Mouse (Mus musculus): Measurements from ENCODE around the gene Sh3d21. TPM values are rescaled to one million over a fixed set of nuclear protein-coding genes. Genes with fewer than 3 reads are reported as not detected.
"Not testable (repeated sequence)": the region's sequence is repeated elsewhere in the genome, so short reads cannot be mapped to it uniquely, and the experiment has no call there.

Gene Sh3d21
- polyA plus RNA-seq, 1 experiment from 2014 or later: 1.1 TPM

GRCm38 (mm10) chr4:126181170-126181957 lies 18.1 kb upstream of the Sh3d21 start:
- peak; percentile 74 for DNase-seq (ENCODE audit: low spot score)

GRCm38 (mm10) chr4:126175980-126176379 lies 12.7 kb upstream of the Sh3d21 start:
- 95% methylated on average over 7 of the region's 7 CpGs for WGBS
- DNase-seq (ENCODE audit: low spot score); H3K4me2 ChIP-seq (ENCODE audit: low read length); H3K4me1 ChIP-seq (ENCODE audit: control insufficient read depth, insufficient read depth, low read length); H3K9me3 ChIP-seq (replicated peaks; ENCODE audit: control insufficient read depth, low read length); H3K27me3 ChIP-seq (replicated peaks; ENCODE audit: control insufficient read depth, insufficient read depth, low read length); H3K9ac ChIP-seq (ENCODE audit: low read length); ATAC-seq; H3K27ac ChIP-seq (ENCODE audit: low read depth, low read length); H3K4me3 ChIP-seq (ENCODE audit: low read depth, low read length): not testable (repeated sequence)
- peaks cover 92% of the 10 kb centered on the region for H3K36me3 ChIP-seq (ENCODE audit: control insufficient read depth, insufficient read depth, low read length)

More at GRCm38 (mm10) chr4:126181170-126181957, 18.1 kb upstream of the Sh3d21 start:
- no peak overlapping the region for H3K9ac ChIP-seq (ENCODE audit: low read length)
- H3K36me3 ChIP-seq (ENCODE audit: control insufficient read depth, insufficient read depth, low read length): peaks cover 67% of the 10 kb centered on the region
- H3K4me3 ChIP-seq (ENCODE audit: low read depth, low read length): no peak overlapping the region
- H3K4me2 ChIP-seq (ENCODE audit: low read length): no peak overlapping the region
- WGBS: 62% methylated on average over 7 of the region's 7 CpGs
- ATAC-seq: no peak
- no peaks in the 10 kb centered on the region for H3K9me3 ChIP-seq (replicated peaks; ENCODE audit: control insufficient read depth, low read length)
- H3K4me1 ChIP-seq (ENCODE audit: control insufficient read depth, insufficient read depth, low read length): no peaks in the 10 kb centered on the region
- H3K27me3 ChIP-seq (replicated peaks; ENCODE audit: control insufficient read depth, insufficient read depth, low read length): no peaks in the 10 kb centered on the region
- H3K27ac ChIP-seq (ENCODE audit: low read depth, low read length): no peak overlapping the region

GRCm38 (mm10) chr4:126173800-126174199 lies 10.5 kb upstream of the Sh3d21 start:
- no peak for DNase-seq (ENCODE audit: low spot score)
- Histone ChIP-seq H3K9ac (ENCODE audit: low read length) (no peak overlapping the region), H3K36me3 (ENCODE audit: control insufficient read depth, insufficient read depth, low read length) (peaks cover 92% of the 10 kb centered on the region), H3K4me1 (ENCODE audit: control insufficient read depth, insufficient read depth, low read length) (no peaks in the 10 kb centered on the region), H3K27me3 (replicated peaks; ENCODE audit: control insufficient read depth, insufficient read depth, low read length) (no peaks in the 10 kb centered on the region), H3K27ac (ENCODE audit: low read depth, low read length) (no peak overlapping the region), H3K4me3 (ENCODE audit: low read depth, low read length) (no peak overlapping the region), H3K9me3 (replicated peaks; ENCODE audit: control insufficient read depth, low read length) (no peaks in the 10 kb centered on the region), H3K4me2 (ENCODE audit: low read length) (no peak overlapping the region)
- WGBS: 91% methylated on average over 5 of the region's 5 CpGs
- ATAC-seq: no peak

GRCm38 (mm10) chr4:126170737-126171136 lies 7.4 kb upstream of the Sh3d21 start:
- not testable (repeated sequence) for DNase-seq (ENCODE audit: low spot score); H3K27ac ChIP-seq (ENCODE audit: low read depth, low read length); H3K4me2 ChIP-seq (ENCODE audit: low read length); H3K27me3 ChIP-seq (replicated peaks; ENCODE audit: control insufficient read depth, insufficient read depth, low read length); ATAC-seq; H3K4me3 ChIP-seq (ENCODE audit: low read depth, low read length); H3K9ac ChIP-seq (ENCODE audit: low read length); H3K9me3 ChIP-seq (replicated peaks; ENCODE audit: control insufficient read depth, low read length); H3K4me1 ChIP-seq (ENCODE audit: control insufficient read depth, insufficient read depth, low read length)
- H3K36me3 ChIP-seq (ENCODE audit: control insufficient read depth, insufficient read depth, low read length): peaks cover 94% of the 10 kb centered on the region
- 98% methylated on average over 5 of the region's 5 CpGs for WGBS

GRCm38 (mm10) chr4:126168851-126169250 lies 5.6 kb upstream of the Sh3d21 start:
- WGBS: 94% methylated on average over 6 of the region's 6 CpGs
- ATAC-seq (no peak), DNase-seq (ENCODE audit: low spot score) (no peak)
- Histone ChIP-seq H3K4me1 (ENCODE audit: control insufficient read depth, insufficient read depth, low read length) (no peaks in the 10 kb centered on the region), H3K9me3 (replicated peaks; ENCODE audit: control insufficient read depth, low read length) (no peaks in the 10 kb centered on the region), H3K27ac (ENCODE audit: low read depth, low read length) (no peak overlapping the region), H3K9ac (ENCODE audit: low read length) (no peak overlapping the region), H3K27me3 (replicated peaks; ENCODE audit: control insufficient read depth, insufficient read depth, low read length) (no peaks in the 10 kb centered on the region), H3K36me3 (ENCODE audit: control insufficient read depth, insufficient read depth, low read length) (peaks cover 80% of the 10 kb centered on the region), H3K4me2 (ENCODE audit: low read length) (no peak overlapping the region), H3K4me3 (ENCODE audit: low read depth, low read length) (no peak overlapping the region)

GRCm38 (mm10) chr4:126166084-126166483 lies 2.8 kb upstream of the Sh3d21 start:
- H3K4me3 ChIP-seq (ENCODE audit: low read depth, low read length): no peak overlapping the region
- no peaks in the 10 kb centered on the region for H3K9me3 ChIP-seq (replicated peaks; ENCODE audit: control insufficient read depth, low read length)
- H3K36me3 ChIP-seq (ENCODE audit: control insufficient read depth, insufficient read depth, low read length): peaks cover 54% of the 10 kb centered on the region
- peaks cover 6% of the 10 kb centered on the region for H3K4me1 ChIP-seq (ENCODE audit: control insufficient read depth, insufficient read depth, low read length)
- H3K27me3 ChIP-seq (replicated peaks; ENCODE audit: control insufficient read depth, insufficient read depth, low read length): no peaks in the 10 kb centered on the region
- no peak for DNase-seq (ENCODE audit: low spot score)
- WGBS: 71% methylated on average over 3 of the region's 3 CpGs
- no peak overlapping the region for H3K4me2 ChIP-seq (ENCODE audit: low read length)
- no peak overlapping the region for H3K9ac ChIP-seq (ENCODE audit: low read length)
- no peak for ATAC-seq
- no peak overlapping the region for H3K27ac ChIP-seq (ENCODE audit: low read depth, low read length)

- DNase-seq (ENCODE audit: low spot score); H3K9me3 ChIP-seq (replicated peaks; ENCODE audit: control insufficient read depth, low read length); H3K4me2 ChIP-seq (ENCODE audit: low read length); H3K9ac ChIP-seq (ENCODE audit: low read length); H3K4me1 ChIP-seq (ENCODE audit: control insufficient read depth, insufficient read depth, low read length); ATAC-seq; H3K27me3 ChIP-seq (replicated peaks; ENCODE audit: control insufficient read depth, insufficient read depth, low read length); H3K27ac ChIP-seq (ENCODE audit: low read depth, low read length); H3K4me3 ChIP-seq (ENCODE audit: low read depth, low read length): not testable (repeated sequence)
- H3K36me3 ChIP-seq (ENCODE audit: control insufficient read depth, insufficient read depth, low read length): peaks cover 45% of the 10 kb centered on the region
- 67% methylated on average over 8 of the region's 10 CpGs for WGBS
Measured at GRCm38 (mm10) chr4:126165092-126165491, 1.8 kb upstream of the Sh3d21 start.

- no peak overlapping the region for H3K4me3 ChIP-seq (ENCODE audit: low read depth, low read length)
- peaks cover 6% of the 10 kb centered on the region for H3K4me1 ChIP-seq (ENCODE audit: control insufficient read depth, insufficient read depth, low read length)
- H3K4me2 ChIP-seq (ENCODE audit: low read length): peak overlapping the region; percentile 98
- no peaks in the 10 kb centered on the region for H3K9me3 ChIP-seq (replicated peaks; ENCODE audit: control insufficient read depth, low read length)
- WGBS: 74% methylated on average over 4 of the region's 4 CpGs
- H3K9ac ChIP-seq (ENCODE audit: low read length): peak overlapping the region; percentile 82
- DNase-seq (ENCODE audit: low spot score): no peak
- no peak for ATAC-seq
- H3K36me3 ChIP-seq (ENCODE audit: control insufficient read depth, insufficient read depth, low read length): peaks cover 31% of the 10 kb centered on the region
- H3K27ac ChIP-seq (ENCODE audit: low read depth, low read length): no peak overlapping the region
- H3K27me3 ChIP-seq (replicated peaks; ENCODE audit: control insufficient read depth, insufficient read depth, low read length): no peaks in the 10 kb centered on the region
Measured at GRCm38 (mm10) chr4:126163685-126164084, 394 bp upstream of the Sh3d21 start.

GRCm38 (mm10) chr4:126162544-126163066 lies 686 bp downstream of the Sh3d21 start:
- peak; percentile 95 for ATAC-seq
- Histone ChIP-seq H3K4me3 (ENCODE audit: low read depth, low read length) (peak overlapping the region; percentile 47), H3K27me3 (replicated peaks; ENCODE audit: control insufficient read depth, insufficient read depth, low read length) (no peaks in the 10 kb centered on the region), H3K27ac (ENCODE audit: low read depth, low read length) (no peak overlapping the region), H3K4me1 (ENCODE audit: control insufficient read depth, insufficient read depth, low read length) (peaks cover 6% of the 10 kb centered on the region), H3K9ac (ENCODE audit: low read length) (peak overlapping the region; percentile 82), H3K36me3 (ENCODE audit: control insufficient read depth, insufficient read depth, low read length) (peaks cover 22% of the 10 kb centered on the region), H3K4me2 (ENCODE audit: low read length) (peak overlapping the region; percentile 98), H3K9me3 (replicated peaks; ENCODE audit: control insufficient read depth, low read length) (no peaks in the 10 kb centered on the region)
- peak; percentile 86 for DNase-seq (ENCODE audit: low spot score)
- WGBS: under 1% methylated on average over 44 of the region's 44 CpGs

Data from forebrain, embryonic 14.5 days (tissue).